Mouse (Mus musculus): ENCODE results near the gene Grip1.

The Grip1 gene

DNA sequence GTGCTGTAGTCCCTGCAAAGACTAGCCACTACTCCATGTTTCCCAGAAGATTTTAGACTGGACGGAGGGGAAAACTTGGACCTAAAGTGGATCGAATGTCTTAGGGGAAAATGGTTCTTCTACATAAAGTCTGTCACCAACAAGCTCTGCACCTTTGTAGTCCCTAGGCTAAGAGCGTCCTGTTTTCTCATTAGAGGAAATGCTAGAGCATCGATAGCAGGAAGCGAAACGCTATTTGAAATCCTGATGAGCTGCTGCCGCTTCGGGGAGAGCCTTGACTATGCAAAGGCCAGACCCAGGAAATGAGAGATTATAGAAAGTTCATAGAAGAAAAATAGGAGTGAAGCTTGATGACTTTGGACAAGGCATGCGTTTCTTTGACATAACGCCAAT lies 671.8 kb downstream of the Grip1 start:
- DNase-seq (ENCODE audit: extremely low read depth, low read depth), result no peak

DNA sequence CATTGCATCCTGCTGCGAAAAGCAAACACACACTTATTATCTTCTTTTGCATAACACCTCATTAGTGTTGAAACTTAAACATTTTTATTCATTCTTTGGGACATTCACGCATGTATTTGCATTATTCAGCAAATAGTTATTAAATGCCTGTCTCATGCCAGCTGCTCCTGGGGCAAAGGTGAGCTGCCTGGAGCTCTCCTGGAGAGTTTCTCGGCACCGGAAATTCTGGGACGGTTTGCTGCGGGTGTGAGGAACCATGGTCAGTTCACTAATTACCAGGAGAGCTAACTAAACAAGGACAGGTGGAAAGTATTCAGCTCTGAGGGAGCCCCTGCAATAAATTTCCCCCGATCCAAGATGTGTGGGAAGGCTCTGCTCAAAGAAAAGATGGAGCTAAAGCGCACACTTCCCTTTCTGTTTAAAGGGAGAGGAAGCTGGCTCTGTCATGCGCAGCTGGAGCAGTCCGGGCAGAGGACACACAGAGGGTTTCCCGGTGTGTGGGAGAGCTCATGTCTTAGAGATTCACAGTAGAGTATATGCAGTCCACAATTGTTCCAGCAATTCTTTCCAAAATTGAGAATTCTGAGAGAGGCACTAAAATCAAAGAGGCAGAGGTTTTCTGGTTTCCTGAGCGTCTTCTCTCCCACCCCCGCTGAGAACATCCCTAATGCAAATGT lies 675.1 kb downstream of the Grip1 start:
- no peak for DNase-seq (ENCODE audit: extremely low read depth, low read depth)

DNA sequence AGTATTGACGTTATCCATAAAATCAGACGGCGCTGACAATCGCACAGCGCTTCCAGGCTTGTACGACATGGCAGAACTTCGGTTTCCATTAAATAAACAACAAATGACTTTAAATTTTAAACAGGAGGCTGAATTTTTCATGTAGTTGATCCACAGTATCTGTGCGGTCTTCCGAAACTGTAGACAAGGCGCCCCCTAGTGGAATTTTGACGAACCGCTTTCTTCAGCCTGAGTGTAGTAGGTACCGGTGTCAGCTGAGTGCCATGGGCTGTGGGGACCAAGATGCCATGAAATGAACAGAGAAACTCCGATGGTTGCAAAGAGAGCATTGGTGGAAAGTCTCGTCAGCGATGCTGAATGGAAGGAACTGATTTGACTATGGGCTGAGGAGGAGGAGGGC lies 677.0 kb downstream of the Grip1 start:
- DNase-seq (ENCODE audit: extremely low read depth, low read depth), result no peak

- no peak for DNase-seq (ENCODE audit: extremely low read depth, low read depth)
Observed at GRCm38 (mm10) chr10:120133697-120134096, 680.1 kb downstream of the Grip1 start.

- DNase-seq (ENCODE audit: extremely low read depth, low read depth), result peak; percentile 10
Observed at GRCm38 (mm10) chr10:120136020-120136562, 682.5 kb downstream of the Grip1 start.
